Mouse (Mus musculus): Measurements from ENCODE around the gene Ldb2.

- TF ChIP-seq GATA1 (IDR thresholded peaks at IDR 0.05; ENCODE audit: borderline replicate concordance, low read length) (no peak), CTCF (IDR thresholded peaks at IDR 0.05; ENCODE audit: low read depth, low read length) (no peak), GATA2 (IDR thresholded peaks at IDR 0.05; ENCODE audit: borderline replicate concordance, low read depth, low read length) (no peak), TAL1 (conservative IDR thresholded peaks at IDR 0.05; ENCODE audit: low read depth, low read length) (no peak), POLR2AphosphoS5 (IDR thresholded peaks at IDR 0.05; ENCODE audit: insufficient replicate concordance, low read depth, low read length) (no peak)
Observed at GRCm38 (mm10) chr5:44697993-44698392, 101.5 kb downstream of the Ldb2 start.

Data from G1E (cell line).